Mouse (Mus musculus): ENCODE measurements at regions not wholly inside any gene's neighbourhood (a gene's known extent, or its start where the extent isn't known, plus 50 kb on each side); places are given as distances from the start of the nearest gene placed in this dataset.

DNA sequence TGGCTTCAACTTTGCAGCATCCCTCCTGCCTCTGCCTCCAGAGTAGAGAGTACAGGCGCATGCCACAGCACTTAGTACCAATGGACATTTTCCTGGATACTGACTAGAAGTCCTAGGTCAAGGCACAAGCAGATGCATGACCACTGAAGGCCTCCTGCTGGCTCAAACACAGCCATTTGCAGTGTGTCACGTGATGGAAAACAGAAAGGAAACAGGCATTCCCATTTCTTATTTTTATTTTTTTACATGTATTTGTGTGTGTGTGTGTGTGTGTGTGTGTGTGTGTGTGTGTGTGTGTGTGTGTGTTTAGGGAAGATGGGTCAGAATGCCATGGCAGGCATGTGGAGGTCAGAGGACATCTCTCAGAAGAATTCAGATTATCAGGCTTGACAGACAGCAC, 65.6 kb downstream of the Thap12 start:
- no peak for DNase-seq

DNA sequence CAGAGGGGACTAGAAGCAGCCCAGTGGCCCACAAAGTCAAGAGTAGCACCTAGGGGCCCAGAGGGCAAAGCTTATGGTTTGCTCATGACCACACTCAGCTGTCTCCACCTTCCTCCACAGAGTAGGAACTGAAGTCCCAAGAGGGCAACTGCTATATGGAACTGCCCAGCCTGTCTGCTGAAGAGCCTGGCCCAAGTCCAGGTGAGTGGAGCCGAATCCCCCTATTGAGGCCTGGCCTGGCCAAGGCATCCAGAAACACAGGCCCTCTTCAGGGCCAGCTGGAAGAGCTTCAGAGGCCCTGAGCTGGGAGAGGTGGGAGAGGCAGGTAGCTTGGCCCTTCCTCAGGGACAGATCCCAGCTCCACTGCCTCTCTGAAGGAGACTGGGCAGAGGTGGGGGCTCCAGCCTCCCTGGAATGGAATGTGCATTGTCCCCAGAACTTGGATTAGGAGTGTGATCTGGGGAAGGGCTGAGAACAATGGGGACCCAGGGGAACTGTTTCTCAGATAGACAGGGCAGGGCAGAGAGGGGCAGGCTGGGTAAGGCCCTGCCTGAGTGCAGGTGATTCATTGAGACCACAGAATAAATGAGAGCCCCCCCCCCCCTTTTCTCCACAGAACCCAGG, 65.7 kb upstream of the Wnt11 start:
- no peak for DNase-seq

DNA sequence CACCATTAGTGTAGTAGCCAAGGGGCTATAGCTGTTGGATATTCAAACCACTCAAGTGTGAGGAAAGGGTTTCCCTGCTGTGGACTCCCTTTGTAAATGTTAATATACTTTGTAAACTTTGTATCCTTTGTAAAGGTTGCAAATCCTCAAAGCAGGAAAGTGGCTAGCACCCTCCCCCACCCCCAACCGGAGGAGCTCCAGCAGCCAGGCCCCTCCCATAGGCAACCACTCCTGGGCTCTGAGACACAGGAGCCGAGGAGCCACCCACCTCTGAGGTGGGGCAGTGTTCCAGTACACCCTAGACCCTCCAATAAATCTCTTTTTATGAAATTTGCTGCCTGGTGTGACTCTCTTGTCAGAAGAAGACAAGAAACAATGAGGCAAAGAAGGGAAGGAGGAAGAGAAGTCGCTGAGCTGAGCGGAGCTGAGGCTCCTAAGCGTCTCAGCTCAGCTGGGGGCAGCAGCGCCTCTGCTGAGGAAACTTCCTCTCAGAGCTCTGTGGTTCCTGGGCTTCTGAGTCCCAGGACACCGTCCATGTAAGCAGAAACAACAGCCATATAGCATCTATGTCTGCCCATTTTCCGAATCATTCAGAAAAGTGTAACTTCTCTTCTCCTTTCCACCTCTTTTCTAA, 64.5 kb upstream of the Wnt11 start:
- DNase-seq, result no peak

DNA sequence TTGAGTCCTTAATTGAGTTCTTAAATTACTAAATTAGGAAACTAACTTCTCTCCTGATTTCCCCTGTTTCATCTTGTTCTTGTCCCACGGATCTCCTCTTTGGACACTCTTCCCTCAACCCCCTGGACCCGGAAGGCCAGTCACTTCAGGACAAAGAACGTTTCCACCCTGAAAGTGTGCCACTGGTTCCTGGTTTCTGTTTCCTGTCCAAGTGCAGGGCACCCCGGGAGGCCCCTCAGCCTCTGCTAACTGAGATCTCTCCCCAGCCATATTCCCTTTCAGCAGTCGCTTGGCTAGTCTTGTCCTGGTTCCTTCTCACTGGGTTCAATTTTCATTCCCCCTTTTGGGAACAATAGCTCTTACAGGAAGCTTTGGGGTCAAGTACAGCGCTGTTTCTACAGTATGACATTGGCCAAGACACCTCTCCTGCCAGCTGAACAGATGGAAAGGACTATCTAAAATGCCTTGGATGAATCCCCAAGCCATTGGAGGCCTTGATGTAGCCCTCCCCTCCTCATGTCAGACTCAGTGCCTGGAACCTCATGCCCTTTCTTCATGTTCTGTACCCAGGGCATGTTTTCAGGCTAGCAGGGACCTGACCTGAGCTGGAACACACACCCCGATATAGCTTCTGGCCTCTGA, 63.7 kb upstream of the Wnt11 start:
- DNase-seq, result no peak

DNA sequence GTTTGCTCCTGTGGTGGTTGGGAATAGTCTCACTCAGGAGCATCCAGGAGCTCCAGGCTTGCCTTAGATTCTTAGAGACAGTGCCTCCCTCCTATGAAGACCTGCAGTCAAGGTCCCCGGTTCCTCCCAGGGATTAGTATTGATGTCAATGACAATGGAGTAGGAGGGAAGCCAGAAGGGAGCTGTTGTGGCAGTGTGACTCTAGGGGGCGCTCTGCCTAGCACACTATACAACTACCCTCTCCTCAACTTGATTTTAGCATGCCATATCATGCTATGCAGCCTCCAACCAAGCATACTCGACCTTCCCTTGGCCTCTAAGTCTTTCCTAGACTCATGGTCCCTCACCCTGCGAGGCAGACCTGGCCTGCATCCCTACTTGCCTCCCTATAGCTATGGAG, 60.3 kb upstream of the Wnt11 start:
- DNase-seq, result no peak

DNA sequence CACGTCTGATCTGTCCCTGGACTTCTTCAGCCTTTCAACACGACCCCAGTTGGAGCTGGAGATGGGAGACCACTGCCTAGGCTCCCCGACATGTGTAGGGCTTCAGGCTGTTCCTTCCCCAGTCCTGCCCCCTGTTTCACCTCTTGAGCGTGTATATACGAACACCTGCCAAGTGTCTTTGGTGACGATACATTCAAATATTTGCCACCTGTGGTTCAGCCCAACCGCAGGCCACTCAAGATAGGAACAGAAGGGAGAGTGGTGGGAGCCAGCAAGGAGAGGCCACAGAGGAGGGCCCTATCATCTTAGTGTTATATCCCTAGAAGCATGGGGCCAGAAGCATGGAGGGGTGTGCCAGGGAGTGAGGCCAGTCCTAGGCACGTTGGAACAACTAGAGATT, 59.9 kb upstream of the Wnt11 start:
- DNase-seq, result no peak

DNA sequence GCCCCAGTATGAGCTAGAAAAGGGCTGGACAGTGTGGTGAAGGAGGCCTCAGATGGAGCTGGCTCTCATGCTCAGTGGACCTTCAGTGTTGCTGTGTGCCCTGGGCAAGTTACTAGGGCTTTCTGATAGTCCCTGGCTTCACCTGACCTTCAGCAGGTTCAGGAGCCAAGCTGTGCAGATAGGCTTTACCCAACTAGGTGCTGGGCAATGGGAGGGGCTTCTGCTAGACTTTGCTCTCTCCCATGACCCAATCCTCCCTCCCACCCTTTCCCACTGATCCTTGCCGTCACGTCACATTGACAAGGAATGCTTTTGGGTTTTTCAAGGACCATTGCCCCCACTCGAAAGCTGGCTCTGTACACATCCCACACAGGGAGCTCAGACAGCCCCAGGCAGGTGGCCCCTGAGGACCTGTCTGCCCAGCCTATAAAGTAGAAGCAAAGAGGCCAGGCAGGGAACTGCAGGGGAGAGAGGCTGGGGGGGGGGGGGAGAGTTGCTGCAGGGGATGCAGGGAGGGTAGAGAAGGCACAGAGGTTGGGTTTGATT, 57.5 kb upstream of the Wnt11 start:
- DNase-seq, result no peak

DNA sequence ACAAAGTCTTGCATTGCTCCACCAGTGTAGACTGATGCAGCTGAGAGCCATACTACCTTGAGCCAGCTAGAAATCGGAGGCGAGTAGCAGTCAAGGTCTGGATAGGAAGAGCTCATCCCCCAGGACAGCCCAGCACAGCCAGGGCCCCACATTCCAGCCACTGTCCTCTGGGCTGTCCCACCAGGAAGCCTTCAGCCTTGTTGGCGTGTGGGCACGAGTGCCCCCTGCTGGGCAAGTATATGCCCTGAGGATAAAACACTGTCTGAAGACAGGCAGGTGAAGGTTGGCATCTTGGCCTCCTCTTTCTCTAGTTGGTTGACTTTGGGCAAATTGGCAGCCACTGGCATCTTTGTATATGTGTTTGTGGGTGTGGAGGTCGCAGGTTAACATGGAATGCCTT, 56.0 kb upstream of the Wnt11 start:
- peak; percentile 67 for DNase-seq

DNA sequence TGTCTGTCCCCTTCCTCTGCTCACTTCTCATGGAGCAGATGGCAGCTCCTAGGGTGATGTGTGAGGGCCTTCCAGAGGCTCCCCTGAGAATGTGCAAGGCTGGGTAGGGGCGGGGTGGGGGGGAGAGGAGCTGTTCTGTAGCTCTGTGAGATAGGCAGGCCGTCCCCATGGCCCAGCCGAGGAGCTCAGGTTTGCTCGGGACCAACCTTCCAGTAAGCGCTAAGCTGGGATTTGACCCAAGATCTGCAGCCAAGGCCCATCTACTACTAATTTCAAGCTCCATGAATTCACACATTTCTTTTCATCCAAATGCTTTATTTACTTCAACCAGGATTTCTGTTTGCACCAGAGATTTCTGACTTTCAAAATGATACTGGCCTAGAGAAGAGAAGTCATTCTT, 51.4 kb upstream of the Wnt11 start:
- DNase-seq, result no peak

DNA sequence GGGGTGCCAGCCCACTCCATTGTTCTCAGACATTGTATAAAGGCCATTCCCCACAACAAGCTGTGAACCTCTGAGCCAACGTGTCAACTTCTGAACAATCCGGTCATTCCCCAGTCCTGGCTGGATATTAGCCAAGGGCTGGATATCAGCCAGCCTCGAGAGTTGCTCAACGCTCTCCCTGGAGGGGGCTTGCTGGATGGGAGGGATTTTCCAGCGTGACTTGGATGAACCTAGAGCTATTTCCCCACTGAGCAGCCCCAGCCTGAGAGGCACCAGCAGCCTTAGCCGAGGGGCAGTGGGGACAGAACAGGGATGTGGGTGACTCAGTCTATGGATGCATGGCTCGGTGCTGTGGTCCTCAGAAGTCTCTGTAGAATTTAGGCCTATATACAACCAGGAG, 51.0 kb upstream of the Wnt11 start:
- DNase-seq, result peak; percentile 67

DNA sequence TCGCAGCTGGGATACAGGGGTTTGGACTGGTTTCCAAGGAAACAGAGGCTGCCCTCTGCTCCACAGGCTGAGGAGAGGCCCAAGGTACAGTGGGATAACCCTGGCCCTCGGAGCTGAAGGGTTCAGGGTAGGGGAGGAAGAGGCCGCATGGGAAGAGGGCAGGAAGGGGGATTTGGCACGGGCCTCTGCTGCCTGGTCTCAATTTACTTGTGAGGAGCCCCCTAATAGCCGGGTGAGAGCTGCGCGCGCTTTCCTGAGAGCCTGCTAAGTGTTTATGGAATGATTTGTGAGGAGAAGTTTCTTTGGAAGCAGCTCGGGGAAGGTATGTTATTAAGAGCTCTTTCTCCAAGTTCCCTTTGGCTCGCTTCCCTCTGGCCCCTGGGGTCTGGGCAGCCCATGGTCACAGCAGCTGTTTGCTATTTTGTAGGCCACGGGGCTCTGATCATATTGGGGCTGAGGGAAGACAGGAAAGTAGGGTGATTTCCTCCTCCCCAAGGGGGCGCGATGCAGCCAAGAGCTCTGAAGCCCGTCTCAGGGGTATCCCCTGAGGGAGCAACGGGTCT, 50.5 kb upstream of the Wnt11 start:
- DNase-seq, result no peak
